Mouse (Mus musculus) layer of hippocampus, postnatal 25 days (tissue): ENCODE measurements around the gene Hmgxb4. TPM values are rescaled to one million over a fixed set of nuclear protein-coding genes. Genes with fewer than 3 reads are reported as not detected.
"Not testable (repeated sequence)": the region's sequence is repeated elsewhere in the genome, so short reads cannot be mapped to it uniquely, and the experiment has no call there.

ENCODE experiments used
- DNase-seq, 2 experiments: peaks; one replicate each; pipeline ENCODE4 v3.0.0; 2022; ENCODE audit warnings: mixed read lengths in 2 of 2, low spot score in 1 of 2; ENCODE audit errors: extremely low spot score in 1 of 2
- total RNA-seq, 2 experiments: library from RNA; stranded (reverse); gene quantifications; 2 replicates each; pipeline ENCODE4 v1.2.3; 2021

Hmgxb4 gene
- total RNA-seq: 10 to 100 TPM; 23.7 to 25.7 TPM

DNA sequence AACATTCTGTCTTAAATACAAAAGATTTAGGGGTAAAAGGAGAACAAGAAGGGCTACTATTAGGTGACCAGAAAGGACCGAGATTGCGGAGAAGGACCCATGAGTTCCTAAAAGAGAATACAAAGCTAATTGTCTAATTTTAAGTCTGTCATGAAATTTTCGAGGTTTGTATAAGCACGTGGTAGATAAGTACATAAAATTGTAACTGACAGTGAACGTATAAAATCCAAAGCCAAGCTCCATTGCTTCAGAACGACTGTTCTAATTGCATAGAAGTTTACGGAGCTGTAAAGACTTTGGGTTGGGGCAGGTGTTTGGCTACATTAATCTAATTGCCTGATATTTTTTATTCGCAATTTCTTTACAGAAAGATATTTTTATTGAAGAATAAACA lies at the start of gene Hmgxb4:
TSS of gene Hmgxb4 (plus strand) at position 276 of the 394 bp plus-strand sequence.
- DNase-seq: no peak

DNA sequence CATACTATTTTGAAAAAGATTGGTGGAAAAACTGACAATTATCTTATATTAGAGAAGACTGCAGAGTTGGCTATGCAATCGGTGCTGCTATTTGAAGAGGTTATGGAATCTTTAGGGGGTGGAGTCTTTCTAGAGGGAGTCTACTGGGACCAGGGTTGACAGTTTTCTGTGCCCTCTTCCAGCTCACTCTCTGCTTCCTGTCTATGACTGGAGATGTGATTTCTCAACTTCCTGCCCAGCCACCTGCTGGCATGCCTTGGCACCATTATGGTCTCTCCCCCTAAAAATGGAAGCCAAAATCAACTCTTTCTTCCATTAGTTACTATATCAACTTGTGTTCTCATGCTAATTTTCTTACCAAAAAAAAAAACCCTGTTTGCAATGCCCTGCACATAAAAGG lies 43.7 kb upstream of the Hmgxb4 start:
- DNase-seq: no peak

DNA sequence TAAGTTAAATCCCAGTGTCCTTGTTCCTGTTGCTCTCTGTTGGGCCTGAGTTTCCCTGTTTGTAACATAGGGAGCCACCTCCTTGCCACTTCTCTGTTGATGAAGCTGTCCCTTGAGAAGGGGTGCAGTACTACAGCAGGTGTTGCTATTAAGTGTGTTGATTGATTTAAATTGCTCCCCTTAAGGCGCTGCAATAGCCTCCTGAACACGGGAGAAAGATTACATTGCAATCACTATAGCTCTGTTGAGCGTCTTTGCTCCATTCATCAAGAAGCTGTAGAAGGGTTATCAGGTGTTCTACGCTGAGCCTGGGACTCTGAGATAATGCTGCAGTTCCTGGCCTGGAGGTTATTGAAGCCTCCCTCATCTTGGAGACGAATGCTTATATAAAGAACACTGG lies 29.2 kb upstream of the Hmgxb4 start:
- no peak for DNase-seq

DNA sequence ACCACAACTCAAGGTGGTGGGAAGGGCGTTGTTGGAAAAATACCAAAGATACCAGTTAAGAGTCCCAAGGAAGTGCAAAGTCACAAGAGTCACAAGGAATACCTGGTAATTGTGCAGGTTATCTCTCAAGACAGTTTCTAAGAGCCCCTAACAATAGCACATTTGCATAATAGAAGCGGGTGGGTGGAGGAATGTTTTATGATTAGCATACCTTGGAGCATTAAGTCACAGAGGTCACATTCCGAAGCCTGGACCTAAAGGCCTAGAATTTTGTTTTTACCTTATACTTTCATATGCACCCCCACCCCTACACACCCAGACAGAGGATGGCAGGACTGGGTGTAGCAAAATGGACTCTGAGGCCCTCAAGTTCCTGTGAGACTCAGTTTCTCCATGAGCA lies 22.9 kb upstream of the Hmgxb4 start:
- DNase-seq: not testable (repeated sequence)

DNA sequence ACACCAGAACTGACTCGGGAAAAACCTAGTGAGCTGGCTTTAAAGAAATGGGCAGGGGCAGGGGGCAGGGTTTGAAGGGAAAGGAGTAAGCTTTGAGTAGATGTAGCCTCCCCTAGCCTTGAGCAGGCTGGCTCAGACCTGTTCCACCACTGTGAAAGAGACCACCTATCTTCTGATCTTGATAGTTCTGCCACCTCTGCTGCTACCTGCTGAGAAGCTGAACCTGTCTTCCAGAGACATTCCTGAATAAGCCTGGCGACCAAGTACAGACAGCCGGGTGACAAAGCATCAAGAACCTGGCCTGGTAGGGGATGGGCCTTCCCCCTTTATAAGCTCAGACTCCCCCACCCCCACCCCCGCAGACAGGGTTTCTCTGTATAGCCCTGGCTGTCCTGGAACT lies 21.5 kb upstream of the Hmgxb4 start:
- DNase-seq: no peak

DNA sequence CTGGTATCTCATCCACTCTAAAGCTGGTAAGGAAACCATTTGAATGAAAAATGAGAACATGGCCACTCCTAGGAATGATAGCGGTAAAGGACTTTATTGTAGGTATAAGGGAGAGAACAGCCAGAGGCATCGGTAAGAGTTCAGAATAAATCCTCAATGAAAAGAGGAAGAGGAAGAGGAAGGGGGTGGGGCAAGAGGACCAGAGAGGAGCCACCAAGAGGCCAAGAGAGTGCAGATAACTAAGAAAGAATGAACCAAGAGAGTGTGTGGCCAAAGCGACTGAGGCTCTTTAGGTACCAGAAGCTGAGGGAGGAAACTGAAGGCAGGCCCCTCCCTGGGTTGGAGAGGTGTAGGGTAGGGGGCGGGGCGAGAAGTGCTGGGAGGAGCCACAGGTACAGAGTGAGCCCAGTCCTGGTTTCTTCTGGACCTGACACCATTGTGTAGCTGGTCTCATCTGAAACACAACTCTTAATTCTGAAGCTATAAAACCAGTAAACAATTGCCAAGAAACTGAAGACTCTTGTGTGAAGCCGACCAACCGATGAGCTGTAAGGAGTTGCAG lies 20.8 kb upstream of the Hmgxb4 start:
- DNase-seq: no peak

DNA sequence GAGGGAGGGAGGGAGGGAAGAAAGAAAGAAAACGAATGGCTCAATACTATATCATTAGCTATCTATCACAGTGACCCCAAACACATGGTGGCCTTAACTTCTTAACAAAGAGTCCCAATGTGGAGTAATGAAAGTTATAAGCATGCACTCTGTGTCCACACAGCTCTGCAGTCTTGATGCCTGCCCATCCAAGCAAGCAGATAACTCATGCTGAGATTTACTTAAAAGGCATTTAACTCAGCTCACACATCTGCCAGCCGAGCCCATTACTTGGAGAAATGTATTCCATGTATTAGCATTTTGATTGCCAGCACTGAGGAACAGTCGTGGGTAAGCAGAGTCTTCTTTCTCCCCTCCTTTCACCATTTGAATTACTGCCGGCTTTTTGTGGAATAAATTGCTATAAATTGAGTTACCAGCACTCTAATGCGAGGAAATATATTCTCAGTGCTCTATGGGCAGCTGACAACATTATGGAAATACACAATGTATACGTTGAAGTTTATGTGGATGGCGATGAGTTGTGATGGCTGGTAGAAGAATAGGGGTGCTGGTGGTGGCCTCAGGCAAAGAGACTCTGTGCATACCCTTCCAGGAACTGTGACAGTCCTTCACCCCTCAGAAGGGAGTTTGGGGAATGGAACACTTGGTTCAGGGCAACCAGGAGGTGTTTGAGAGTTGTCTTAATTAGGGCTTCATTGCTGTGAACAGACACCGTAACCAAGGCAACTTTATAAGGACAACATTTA lies 19.9 kb upstream of the Hmgxb4 start:
- DNase-seq: no peak

DNA sequence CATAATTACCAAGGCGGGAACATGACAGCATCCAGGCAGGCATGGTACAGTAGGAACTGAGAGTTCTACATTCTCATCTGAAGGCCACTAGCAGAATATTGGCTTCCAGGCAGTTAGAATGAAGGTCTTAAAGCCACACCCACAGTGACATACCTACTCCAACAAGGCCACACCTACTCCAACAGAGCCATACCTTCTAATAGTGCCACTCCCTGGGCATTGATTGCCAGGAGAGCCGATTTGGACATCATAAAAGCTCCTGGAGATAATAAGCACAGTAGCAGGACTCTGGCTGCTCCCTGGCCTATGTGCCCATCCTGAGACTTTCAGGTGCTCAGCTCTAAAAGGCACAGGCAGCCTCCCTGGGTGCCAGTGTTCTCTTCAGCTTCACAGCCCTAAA lies 19.3 kb upstream of the Hmgxb4 start:
- no peak for DNase-seq

DNA sequence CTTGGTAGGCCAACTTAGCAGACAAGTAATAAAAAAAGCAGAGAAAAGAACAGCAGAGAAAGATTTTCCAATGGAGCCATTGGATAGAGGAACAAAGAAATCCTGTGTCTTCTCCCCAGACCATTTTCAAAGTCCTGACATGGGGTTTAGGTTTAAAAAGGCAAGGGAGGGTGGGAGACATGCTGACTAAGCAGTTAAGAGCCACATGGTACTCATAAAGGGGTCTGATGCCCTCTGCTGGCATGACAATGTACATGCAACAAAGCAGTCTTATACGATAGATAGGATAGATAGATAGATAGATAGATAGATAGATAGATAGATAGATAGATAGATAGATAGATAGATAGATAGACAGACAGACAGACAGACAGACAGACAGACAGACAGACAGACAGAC lies 15.7 kb upstream of the Hmgxb4 start:
- DNase-seq: peak in 1 of 2 experiments; percentile 17

DNA sequence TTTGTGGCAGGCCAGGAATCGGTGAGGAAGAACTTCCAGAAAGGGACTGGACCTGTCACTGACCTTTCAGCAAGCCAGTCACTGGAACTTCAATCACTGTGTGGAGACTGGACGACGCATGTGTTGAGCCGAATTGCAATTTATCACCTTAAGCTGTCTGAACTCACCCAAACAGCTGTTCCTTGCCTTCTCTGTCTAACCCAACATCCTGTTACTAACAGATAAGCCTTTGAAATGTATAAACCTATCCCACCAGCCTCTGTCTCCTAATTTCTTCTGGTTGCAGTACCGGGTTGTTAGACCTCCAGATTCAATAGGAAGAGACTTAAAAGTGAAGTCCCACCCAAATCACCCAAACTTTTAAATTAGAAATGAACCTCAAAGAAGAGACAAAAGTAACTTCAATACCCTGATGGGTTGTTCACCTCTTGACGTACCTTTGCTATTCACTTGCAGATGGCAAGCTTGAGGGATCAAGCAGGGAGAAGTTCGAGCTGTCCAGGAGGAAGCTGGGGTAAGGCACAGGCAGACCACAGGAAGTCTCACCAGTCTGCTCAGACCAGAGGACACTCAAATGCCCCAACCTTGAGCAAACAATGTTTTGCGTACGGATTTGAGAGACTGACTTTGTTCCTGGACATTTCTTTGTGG lies 13.0 kb upstream of the Hmgxb4 start:
- no peak for DNase-seq

DNA sequence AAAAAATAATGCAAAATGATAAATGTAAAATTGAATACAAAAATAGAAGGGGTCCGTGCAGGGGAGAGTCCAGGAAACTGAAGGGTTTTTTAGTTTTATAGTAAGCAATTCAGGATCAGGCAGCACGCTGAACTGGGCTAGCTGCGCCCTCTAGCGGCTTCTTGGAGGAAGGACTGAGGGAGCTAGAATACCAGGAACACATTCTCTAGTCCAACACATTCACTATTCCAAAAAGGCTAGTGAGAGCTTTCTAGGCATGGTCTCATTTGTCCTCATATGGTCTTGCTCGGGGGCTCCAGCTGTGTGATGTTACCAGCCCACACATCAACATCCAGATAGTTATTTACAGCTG lies 12.5 kb upstream of the Hmgxb4 start:
- peak; percentile 30 to 74 for DNase-seq

DNA sequence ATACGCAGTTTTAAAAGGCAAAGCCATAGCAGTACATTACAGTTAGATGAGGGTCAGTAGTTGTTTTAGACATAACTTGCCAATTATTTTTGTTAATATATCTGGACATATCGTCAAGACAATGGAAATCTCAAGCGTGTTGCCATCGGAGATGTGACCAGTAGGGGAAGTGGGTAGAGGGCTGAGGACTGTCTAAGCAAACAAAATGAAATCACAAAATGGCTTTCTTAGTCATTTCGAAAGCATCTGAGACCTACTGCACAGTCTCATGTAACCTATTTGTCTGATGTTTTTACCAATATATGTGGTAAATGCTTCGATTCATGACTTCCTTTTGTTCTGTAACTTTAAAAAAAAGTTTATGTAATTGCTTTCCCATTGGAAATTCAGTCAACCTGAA lies 11.3 kb upstream of the Hmgxb4 start:
- DNase-seq: no peak

DNA sequence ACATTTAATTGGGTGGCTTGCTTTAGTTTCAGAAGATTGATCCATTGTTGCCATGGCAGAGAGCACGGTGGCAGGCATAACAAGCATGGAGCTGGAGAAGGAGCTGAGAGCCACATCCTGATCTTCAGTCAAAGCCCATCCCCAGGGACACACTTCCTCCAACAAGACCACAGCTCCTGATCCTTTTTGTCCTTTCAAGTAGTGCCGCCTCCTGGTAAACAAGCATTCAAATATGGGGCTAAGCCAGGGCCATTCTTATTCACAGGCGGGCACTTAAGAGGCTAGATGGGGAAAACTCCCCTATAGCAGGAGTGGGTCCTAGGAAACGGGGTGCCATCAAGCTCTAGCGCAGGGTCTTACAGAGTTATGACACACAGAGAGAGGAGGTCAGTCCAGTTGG lies 5.7 kb upstream of the Hmgxb4 start:
- no peak for DNase-seq

DNA sequence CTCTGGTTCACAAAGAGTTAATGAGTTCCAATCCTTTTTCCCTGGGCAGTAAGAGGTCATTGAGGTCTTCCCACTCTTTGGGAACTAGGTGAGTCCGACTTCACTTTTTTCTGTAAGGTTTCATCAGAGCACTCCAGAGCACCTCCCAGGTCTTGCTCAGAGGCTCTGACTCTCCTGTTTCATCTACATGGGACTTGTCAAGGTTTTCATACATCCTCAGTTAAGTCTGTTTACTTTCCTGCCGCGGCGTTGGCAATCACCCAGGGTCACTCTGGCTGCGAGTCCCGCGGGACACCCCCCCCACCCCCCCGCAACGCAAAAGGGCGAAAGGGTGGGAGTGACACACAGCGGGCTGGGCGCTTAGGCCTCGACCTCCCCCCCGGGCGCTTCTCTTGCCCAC lies 3.1 kb upstream of the Hmgxb4 start:
- no peak for DNase-seq

DNA sequence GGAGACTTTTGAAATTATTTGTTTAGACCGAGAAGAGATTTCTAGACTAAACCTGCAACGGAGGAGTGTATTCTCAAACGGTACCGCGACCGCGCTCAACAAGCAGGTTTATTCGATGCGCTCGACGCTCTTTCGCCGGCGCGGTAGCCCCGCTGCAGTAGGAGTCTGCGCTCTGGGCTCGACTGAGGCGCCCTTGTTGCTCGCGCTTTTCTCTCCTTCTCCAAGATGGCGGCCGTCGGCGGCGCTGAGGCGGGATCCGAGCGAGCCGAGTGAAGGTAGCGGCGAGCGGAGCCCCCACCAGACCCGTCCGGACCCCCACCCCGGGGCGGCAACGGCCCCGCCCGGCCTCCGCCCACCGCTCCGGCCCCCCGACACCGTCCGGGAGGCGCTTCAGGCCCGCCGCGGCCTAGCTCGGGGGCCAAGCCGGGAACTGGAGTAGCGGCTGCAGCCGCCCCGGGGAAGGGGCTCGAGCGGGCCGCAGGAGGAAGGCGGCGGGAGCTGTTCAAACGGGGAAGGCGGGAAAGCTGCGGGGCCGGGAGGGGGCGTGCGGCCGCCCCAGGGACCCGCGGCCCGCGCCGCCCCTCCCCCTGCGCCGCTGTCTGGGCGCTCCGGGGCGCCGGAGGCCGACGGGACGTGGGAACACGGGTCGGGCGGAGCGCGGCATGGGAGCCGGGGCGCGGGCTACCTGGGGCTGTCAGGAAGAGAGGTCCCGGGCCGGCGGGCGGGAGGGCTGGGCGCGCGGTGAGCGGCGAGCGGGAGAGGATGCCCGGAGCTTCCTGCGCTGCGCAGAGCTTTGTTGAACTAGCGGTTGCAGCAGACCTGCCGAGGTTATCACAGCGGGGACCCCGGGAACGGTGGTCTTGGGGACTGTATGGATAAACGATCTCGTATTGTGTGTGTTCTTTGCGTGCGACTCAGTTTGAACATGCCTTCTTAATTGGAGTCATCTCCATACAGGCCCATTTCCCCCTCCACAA lies 607 bp downstream of the Hmgxb4 start:
- peak; percentile 68 to 78 for DNase-seq

DNA sequence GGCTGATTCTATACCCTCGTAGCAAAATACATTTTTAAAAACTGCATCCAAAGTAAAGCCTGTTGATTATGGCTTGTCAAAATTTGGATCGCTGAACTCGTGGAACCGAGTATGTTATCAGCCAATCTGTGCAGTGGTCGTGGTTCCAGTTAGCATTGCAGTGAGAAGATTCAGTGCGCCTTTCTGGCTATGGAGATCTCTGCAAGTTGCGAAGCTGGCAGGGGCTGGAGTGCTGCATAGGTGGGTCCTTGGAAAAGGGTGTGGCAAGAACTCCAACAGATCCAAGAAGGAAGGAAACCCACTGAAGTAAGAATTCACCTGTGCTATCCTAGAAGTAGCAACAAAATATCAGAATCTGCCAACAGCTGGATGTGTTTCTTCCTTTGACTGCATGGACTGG lies 1.4 kb downstream of the Hmgxb4 start:
- no peak for DNase-seq

DNA sequence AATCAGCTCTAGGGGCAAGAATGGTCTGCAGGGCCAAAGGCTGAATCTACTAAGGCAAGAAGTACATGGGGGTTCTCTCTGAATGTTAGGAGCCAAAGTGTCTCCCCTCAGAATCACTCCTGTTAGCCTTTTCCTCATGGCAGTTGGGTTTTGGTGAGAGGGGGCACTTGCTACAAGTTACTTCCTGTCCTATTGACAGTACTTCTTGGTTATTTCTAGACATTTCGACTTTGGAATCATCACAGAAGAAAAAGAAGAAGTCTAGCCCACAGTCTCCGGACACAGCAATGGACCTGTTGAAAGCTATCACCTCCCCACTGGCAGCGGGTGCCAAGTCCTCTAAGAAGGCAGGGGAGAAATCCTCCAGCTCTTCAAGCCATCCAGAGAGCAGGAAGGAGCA lies 7.3 kb downstream of the Hmgxb4 start:
- no peak for DNase-seq

DNA sequence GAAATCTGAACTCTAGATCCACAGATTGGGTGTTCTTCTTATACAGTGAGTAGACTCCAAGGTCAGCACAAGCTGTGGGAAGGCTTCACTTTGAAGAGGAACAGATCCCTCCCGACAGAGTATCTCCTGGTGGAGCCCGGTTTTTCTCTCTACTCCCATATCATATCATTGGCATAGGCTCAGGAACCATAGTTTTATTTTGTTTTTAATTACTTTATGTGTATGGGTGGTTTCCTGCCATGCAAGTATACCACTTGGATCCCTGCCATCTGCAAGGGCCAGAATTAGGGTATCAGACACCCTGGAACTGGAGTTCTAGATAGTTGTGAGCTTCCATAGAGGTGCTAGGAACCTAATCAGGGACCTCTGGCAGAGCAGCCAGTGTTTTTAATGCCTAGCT lies 15.7 kb downstream of the Hmgxb4 start:
- no peak for DNase-seq

DNA sequence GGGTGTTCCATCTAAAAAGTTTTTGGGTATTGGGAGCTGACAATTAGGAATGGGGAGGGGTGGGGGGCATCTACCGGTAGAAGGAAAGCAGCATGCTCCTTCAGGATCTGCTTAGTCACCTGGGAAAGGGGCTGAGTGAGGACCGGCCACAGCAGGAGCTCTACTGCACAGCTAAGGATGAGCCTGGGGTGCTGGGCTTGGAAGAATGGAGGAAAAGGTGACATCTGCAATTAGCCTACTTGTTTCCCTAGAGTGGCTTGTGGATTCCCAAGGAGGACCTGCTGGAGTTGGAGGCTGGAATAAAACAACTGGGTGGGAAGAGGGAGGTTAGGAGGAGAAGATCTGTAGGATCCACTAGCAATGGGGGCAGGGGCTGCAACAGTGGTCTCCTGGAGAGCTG lies 20.4 kb downstream of the Hmgxb4 start:
- DNase-seq: no peak

DNA sequence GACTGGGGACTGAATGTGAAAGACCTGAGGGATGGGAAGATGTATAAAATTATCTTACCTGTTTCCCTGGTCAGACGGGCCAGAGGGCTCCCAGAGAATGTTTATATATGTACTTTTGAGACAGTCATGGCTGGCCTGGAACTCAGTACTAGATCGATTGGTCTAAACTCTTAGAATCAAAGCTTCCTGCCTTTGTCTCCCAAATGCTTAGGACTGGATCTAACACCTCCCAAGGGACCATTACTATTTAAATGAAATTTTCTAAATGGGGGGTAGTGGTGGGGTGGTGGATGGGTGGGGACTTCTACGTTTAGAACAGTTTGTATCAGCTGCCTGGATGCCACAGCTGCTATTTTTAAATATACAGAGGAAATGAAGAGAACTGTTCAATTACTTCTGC lies 20.8 kb downstream of the Hmgxb4 start:
- no peak for DNase-seq

DNA sequence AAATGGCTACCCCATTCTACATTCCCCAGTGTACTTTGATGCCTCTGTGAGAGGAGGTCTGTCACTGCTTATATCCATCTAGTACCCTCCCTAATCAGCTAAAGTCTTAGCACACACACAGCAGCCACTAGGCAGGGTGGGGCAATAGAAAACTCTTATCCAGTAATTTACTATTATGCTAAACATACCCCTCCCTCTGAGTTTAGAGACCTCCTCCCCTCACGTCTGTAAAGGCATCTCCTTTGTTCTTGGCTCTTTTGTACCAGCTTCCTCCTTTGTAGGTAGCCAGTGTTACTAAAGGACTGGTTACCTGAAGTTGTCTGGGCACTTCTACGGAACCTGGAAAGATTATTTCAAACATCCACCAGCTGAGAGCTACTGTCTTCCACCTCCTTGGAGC lies 22.8 kb downstream of the Hmgxb4 start:
- DNase-seq: no peak
